Mouse (Mus musculus) layer of hippocampus, adult 11-12 months (tissue): Measurements from ENCODE around the gene Fam171a1.
"Not testable (repeated sequence)": the region's sequence is repeated elsewhere in the genome, so short reads cannot be mapped to it uniquely, and the experiment has no call there.

Source experiments
- DNase-seq: peaks from one replicate; pipeline ENCODE4 v3.0.0; 2022; ENCODE audit warnings: low spot score

Fam171a1 gene

DNA sequence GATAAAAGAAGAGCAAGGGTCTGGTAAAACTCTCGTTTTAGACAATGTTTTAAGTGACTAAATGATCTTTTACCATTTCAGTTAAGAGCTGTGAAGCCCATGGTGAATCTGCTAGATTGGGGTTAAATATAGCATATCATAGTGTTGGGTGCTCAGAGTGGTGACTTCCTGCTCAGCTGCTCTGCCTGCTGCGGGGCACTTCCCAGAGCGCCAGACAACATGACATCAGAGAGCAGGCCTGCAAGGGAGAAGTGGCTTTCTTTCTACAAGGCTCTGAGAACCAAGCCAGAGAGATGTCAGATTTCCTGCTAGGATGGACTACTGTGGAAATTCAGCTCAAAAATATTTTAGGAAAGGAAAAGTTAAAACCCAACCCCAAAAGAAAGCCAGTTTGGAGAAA lies 57.8 kb downstream of the Fam171a1 start:
- no peak for DNase-seq

DNA sequence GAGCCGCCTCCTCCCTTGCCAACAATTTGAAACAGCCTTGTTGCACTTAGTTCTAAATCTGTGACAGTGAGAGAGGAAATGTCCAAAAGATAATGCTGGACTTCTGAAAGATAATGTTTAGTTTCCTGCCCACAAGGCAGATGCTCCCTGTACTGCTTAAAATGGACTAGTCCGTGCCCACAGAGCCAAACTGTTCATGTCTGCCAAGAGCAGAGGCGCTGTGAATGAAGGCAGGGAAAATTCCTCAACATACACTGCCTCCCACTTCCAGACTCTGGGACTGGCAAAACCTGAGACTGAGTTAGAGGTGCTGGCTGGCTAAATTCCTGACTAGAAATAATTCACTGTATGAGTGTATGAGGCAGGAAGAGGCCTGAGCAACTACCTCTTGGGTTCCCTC lies 58.6 kb downstream of the Fam171a1 start:
- peak; percentile 67 for DNase-seq

GRCm38 (mm10) chr2:3174890-3175289 lies 60.9 kb downstream of the Fam171a1 start:
- no peak for DNase-seq

- DNase-seq = not testable (repeated sequence)
These were observed 62.0 kb downstream of the Fam171a1 start for GRCm38 (mm10) chr2:3175988-3176387.

DNA sequence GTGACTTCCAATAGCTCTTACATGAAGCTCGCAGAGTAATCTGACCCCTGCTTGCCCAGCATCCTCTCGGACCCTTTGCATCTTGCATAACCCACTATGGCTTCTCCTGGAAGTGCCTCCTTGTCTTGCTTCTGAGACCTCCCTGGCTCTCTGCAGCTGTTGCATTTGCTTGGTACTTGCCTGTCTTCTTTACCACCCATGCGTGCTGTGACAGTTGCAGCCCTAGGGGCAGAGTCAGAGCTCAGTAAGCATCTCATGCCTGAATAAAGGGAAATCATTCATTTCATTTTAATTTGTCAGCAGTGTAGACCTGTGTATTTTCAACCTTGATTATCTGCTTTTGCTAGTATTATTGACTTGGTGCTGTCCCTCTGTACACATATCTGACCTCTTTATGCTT lies 62.7 kb downstream of the Fam171a1 start:
- no peak for DNase-seq

- no peak for DNase-seq
These were observed 66.5 kb downstream of the Fam171a1 start for GRCm38 (mm10) chr2:3180550-3180949.

- DNase-seq = peak; percentile 36
These were observed 69.6 kb downstream of the Fam171a1 start for GRCm38 (mm10) chr2:3183656-3184055.

- DNase-seq = no peak
These were observed 71.3 kb downstream of the Fam171a1 start for GRCm38 (mm10) chr2:3185335-3185734.

DNA sequence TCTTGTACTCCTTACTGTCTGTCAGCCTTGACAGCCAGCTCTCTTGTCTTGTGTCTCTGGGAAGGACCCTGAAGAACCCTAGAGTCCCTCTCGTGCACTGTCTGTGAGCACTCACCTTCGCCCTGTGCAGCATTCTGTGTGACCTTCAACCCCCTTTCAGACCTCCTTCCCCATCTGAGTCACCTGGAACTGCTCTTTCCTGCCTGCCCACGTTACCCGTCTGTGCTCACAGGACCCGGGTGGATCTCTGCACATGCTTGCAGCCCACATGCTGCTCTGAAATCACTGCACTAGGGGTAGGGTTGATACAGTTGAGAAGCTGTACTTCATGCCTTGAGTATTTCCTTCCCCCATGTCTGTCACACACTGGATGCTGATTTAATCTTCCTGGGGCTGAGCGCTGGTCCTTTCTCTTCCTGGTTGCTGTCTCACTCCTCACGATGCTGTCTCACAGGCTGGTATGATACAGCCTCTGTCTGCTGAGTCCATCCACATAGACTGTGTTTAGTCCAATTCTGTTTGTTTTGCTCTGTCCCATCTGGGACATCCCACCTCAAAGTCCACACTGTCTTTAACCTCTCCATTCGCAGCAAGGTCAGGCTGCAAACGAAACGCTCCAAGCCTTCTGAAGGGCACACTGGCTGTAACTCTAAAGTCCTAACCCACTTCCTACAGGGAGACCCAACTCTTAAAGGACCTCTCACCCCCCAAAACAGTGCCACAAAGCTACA lies 74.9 kb downstream of the Fam171a1 start:
- no peak for DNase-seq

GRCm38 (mm10) chr2:3191149-3191548 lies 77.1 kb downstream of the Fam171a1 start:
- DNase-seq = no peak

DNA sequence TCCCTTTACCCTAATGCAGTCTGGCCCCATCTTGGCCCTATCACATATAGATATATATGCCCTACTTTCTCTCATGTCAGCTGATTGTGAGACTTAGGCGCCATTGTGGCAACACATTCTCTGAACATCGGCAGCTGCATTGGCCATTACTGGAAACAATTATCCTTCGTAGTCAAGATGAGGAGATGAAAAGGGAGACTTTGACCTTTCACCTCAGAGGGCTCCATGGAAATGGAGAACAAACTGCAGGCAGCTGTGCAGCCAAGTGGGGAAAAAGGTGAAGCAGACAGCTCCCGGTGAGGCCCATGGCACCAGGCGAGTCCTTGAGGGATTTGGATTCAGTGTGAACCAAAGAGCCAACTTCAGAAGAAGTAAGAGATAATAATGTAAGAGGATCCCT lies 81.5 kb downstream of the Fam171a1 start:
- DNase-seq = no peak

DNA sequence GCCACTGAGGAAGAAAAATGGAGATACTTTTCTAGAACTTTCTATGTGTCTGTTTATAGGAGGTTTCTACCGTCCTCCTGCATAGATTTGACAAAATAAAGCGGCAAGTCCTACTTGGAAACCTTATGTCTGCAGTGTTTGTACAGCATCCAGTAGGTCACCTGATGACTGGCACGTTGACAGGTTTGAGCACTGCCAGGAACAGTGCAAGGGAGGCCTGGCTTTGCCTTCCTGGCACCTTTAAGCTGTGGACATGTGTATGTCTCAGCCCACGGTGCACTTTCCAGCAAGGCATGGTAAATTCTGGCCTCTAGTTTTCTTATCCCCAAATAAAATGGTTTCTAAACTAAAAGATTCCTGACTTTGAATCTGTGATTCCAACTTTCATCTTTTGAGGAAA lies 86.4 kb downstream of the Fam171a1 start:
- DNase-seq = no peak

DNA sequence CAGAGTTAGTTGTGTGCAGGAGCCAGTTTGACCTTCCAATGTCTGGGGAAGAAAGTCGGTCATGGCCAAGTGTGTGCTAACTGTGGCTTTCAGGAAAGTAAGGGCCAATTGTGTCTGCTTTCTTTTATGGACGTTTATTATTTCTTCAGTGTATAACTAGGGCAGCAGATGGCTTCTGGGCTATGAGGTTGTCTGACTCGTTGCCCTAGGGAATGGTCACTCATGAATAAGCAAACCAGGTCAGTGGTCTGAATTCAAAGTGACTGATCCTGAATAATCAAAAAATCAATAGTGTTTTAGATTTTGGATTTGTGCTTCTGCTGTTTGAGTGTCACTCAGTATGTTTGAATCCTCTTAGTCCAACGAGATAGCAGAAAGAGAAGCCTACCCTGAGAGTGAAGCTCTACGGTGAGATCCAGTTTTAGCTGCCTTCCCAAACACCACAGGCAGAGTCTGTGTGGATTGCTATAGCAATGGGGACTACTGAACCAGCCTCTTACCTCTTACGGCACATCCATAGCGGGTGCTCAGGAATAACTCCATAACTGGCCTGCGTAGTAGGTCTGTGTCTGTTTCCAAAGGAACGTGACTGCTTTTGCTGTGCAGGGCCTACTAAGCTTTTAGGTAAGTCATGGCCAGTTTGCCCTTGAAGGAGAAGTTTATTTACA lies 93.1 kb downstream of the Fam171a1 start:
- no peak for DNase-seq

GRCm38 (mm10) chr2:3215480-3215879 lies 101.5 kb downstream of the Fam171a1 start:
- no peak for DNase-seq

DNA sequence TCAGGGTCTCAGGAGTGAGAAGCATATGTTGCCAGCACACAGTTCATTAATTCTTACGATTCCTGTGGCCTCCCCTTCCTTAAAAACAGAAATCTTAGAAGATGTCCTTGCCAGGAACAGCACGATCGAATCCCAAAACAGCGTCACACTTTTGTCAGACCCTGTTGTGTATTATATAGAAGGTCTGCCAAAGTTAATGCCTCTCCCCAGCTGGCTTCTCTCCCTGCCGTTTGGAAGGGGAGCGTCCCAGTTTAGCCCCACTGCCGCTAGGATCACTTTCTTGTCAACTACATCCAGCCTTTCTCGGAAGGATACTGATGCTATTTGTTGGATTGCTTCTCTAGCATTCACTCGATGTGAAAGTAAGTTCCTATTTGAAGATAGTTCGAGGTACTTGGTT lies 102.6 kb downstream of the Fam171a1 start:
- no peak for DNase-seq

DNA sequence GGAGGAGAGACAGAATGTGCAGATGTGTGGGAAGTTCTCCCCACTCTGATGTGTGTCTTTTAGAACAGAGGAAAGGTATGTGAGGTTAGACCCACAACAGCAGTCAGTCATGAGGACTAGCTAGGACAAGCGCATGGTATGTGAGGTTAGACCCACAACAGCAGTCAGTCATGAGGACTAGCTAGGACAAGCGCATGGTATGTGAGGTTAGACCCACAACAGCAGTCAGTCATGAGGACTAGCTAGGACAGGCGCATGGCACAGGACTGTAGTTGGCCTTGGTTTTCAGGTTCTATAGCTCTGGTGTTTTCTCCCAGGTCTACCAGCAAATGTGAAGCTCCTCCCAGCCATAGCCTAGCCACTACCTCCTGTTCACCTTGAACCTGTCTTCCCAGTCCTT lies 103.6 kb downstream of the Fam171a1 start:
- not testable (repeated sequence) for DNase-seq

- peak; percentile 48 for DNase-seq
These were observed 104.2 kb downstream of the Fam171a1 start for GRCm38 (mm10) chr2:3218225-3218624.

DNA sequence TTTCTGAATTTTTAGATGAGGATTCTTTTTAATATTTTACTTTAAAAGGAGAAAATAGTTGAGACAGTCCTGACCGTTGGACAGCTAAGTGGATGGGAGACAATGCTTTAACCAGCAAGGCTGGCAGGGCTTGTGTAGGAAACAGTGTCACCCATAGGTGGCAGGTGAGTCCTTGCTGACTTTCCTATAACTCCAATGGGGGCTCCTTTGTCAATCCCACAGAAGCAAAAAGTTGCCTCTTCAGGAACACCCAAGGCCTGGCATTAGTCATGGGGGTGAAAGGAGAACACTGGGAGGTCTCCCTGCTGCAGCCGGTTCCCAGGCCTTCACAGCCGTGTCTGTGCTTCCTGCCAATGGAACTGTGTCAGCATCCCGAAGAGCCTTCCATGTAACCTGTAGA lies 114.5 kb downstream of the Fam171a1 start:
- DNase-seq = peak; percentile 16

DNA sequence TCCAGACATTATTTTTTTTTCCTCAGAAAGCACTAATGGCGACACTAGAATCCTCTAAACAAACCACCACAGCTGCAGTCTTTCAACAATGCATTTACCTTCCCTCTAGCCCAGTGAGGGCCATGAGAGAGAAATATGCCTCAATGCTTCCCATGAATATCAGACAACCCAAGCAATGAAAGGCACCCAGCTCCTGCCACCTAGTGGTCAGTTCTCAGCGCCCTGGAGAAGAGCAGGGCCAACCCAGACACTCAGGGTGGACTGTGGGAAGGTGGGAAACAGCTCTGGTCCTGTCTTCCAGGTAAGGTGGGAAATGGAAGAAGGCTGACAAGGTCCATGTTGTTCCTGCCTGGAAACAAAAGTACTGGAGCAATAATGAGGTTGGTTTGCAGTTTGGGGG lies 115.0 kb downstream of the Fam171a1 start:
- DNase-seq = peak; percentile 80

- no peak for DNase-seq
These were observed 125.2 kb downstream of the Fam171a1 start for GRCm38 (mm10) chr2:3239255-3239654.

- DNase-seq = no peak
These were observed 130.2 kb downstream of the Fam171a1 start for GRCm38 (mm10) chr2:3244251-3244650.

GRCm38 (mm10) chr2:3251309-3251708 lies 137.3 kb downstream of the Fam171a1 start:
- DNase-seq = no peak

GRCm38 (mm10) chr2:3266466-3266865 lies 152.4 kb downstream of the Fam171a1 start:
- no peak for DNase-seq

- DNase-seq = no peak
These were observed 153.9 kb downstream of the Fam171a1 start for GRCm38 (mm10) chr2:3267879-3268278.
